26 mouse cellular contexts compared by ENCODE assay signal in genomic region chr2:94983484-94983883, GRCm38 (mm10).
A peak's percentile ranks its signal among the peaks of the same experiment; 100 is the strongest.
DNase-seq lines count a peak whose midpoint lies in the region; ATAC-seq lines count a peak whose summit lies in the region.
"Had no signal": no experiment of that assay in that cellular context is flagged by ENCODE, and none has a peak within 500 bp of the region (broad histone marks: within the 10 kb centered on the region; RNA-seq: fewer than 3 reads in every experiment).

No protein-coding gene starts in this region.

- H3K9me3 ChIP-seq in midbrain, embryonic 11.5 days (ENCODE audit: control insufficient read depth, low read length), result no peaks in the 10 kb centered on the region
- H3K9me3 ChIP-seq in midbrain, embryonic 10.5 days (replicated peaks), result no peaks in the 10 kb centered on the region
- no peaks in the 10 kb centered on the region for H3K9me3 ChIP-seq in midbrain, embryonic 12.5 days
- no peaks in the 10 kb centered on the region for H3K9me3 ChIP-seq in midbrain, embryonic 15.5 days
- H3K9me3 ChIP-seq: embryonic facial prominence, embryonic 15.5 days; forebrain, embryonic 12.5 days; hindbrain, embryonic 12.5 days; hindbrain, embryonic 15.5 days had no signal

- WGBS in midbrain, embryonic 11.5 days, result 77% methylated on average over 4 of the region's 4 CpGs
- WGBS in midbrain, embryonic 10.5 days, result 93% methylated on average over 4 of the region's 4 CpGs
- 68% methylated on average over 4 of the region's 4 CpGs for WGBS in midbrain, embryonic 12.5 days
- WGBS in midbrain, embryonic 15.5 days, result 51% methylated on average over 4 of the region's 4 CpGs

- H3K36me3 ChIP-seq in midbrain, embryonic 11.5 days (ENCODE audit: control insufficient read depth, insufficient read depth, low read length), result no peaks in the 10 kb centered on the region
- H3K36me3 ChIP-seq in midbrain, embryonic 10.5 days, result no peaks in the 10 kb centered on the region
- no peaks in the 10 kb centered on the region for H3K36me3 ChIP-seq in midbrain, embryonic 12.5 days
- no peaks in the 10 kb centered on the region for H3K36me3 ChIP-seq in midbrain, embryonic 15.5 days (replicated peaks)
- H3K36me3 ChIP-seq: embryonic facial prominence, embryonic 15.5 days; forebrain, embryonic 12.5 days; G1E; hindbrain, embryonic 12.5 days; hindbrain, embryonic 15.5 days had no signal

- ATAC-seq in midbrain, embryonic 11.5 days (ENCODE audit: low FRiP score), result 0 out of 2 replicates have a peak, but pooled peaks have one; percentile 38
- 0 out of 2 replicates have a peak, but pooled peaks have one; percentile 30 for ATAC-seq in midbrain, embryonic 12.5 days (ENCODE audit: low FRiP score, low read depth)
- ATAC-seq in midbrain, embryonic 15.5 days (replicated peaks), result peak; percentile 79
- ATAC-seq: forebrain, embryonic 16.5 days; Patski had no signal

- no peaks in the 10 kb centered on the region for H3K4me1 ChIP-seq in midbrain, embryonic 11.5 days (ENCODE audit: control insufficient read depth, insufficient read depth, low read length)
- H3K4me1 ChIP-seq in midbrain, embryonic 10.5 days, result no peaks in the 10 kb centered on the region
- no peaks in the 10 kb centered on the region for H3K4me1 ChIP-seq in midbrain, embryonic 12.5 days
- H3K4me1 ChIP-seq in midbrain, embryonic 15.5 days, result no peaks in the 10 kb centered on the region
- H3K4me1 ChIP-seq: embryonic facial prominence, embryonic 15.5 days; forebrain, embryonic 12.5 days; hindbrain, embryonic 12.5 days; hindbrain, embryonic 15.5 days had no signal

- no peak for DNase-seq in midbrain, embryonic 11.5 days (ENCODE audit: low spot score, missing footprints)
- no peak for DNase-seq in midbrain, embryonic 10.5 days (ENCODE audit: low spot score)
- no peak for DNase-seq in layer of hippocampus, postnatal 25 days (ENCODE audit: extremely low spot score in 1 of 2, low spot score in 1 of 2)
- no peak for DNase-seq in layer of hippocampus, adult 8-10 months (ENCODE audit: low spot score in 2 of 2)
- DNase-seq in right cerebral cortex, adult 2 months (ENCODE audit: low spot score in 2 of 2), result no peak
- DNase-seq: adrenal gland, postnatal 10 days; adrenal gland, postnatal 36 days; B cell, adult 2 months; cerebellum, adult 11 months; cerebellum, adult 2 months; cerebellum, adult 9-11 months; cerebellum, postnatal 25 days; gastrocnemius, postnatal 10 days; heart, adult 11 months had no signal

- H3K4me2 ChIP-seq in midbrain, embryonic 11.5 days, result no peak overlapping the region
- H3K4me2 ChIP-seq in midbrain, embryonic 12.5 days (replicated peaks), result no peak overlapping the region
- no peak overlapping the region for H3K4me2 ChIP-seq in midbrain, embryonic 15.5 days
- H3K4me2 ChIP-seq: embryonic facial prominence, embryonic 15.5 days; forebrain, embryonic 12.5 days; heart, embryonic 11.5 days; hindbrain, embryonic 12.5 days; hindbrain, embryonic 15.5 days had no signal

- no peak overlapping the region for H3K9ac ChIP-seq in midbrain, embryonic 11.5 days (ENCODE audit: low read length)
- H3K9ac ChIP-seq in midbrain, embryonic 12.5 days (replicated peaks), result no peak overlapping the region
- H3K9ac ChIP-seq in midbrain, embryonic 15.5 days, result no peak overlapping the region
- H3K9ac ChIP-seq: embryonic facial prominence, embryonic 15.5 days; forebrain, embryonic 12.5 days; hindbrain, embryonic 12.5 days; hindbrain, embryonic 15.5 days had no signal

- H3K27me3 ChIP-seq in midbrain, embryonic 11.5 days (ENCODE audit: control insufficient read depth, insufficient read depth, low read length), result no peaks in the 10 kb centered on the region
- no peaks in the 10 kb centered on the region for H3K27me3 ChIP-seq in midbrain, embryonic 10.5 days (ENCODE audit: low read depth, poor library complexity, severe bottlenecking)
- H3K27me3 ChIP-seq in midbrain, embryonic 12.5 days, result no peaks in the 10 kb centered on the region
- H3K27me3 ChIP-seq in midbrain, embryonic 15.5 days (replicated peaks), result no peaks in the 10 kb centered on the region
- H3K27me3 ChIP-seq: CH12.LX; embryonic facial prominence, embryonic 15.5 days; forebrain, embryonic 12.5 days; hindbrain, embryonic 12.5 days; hindbrain, embryonic 15.5 days; Patski had no signal

- H3K27ac ChIP-seq in midbrain, embryonic 11.5 days (ENCODE audit: low read depth, low read length), result no peak overlapping the region
- no peak overlapping the region for H3K27ac ChIP-seq in midbrain, embryonic 10.5 days (replicated peaks)
- no peak overlapping the region for H3K27ac ChIP-seq in midbrain, embryonic 12.5 days (replicated peaks)
- H3K27ac ChIP-seq in midbrain, embryonic 15.5 days, result no peak overlapping the region
- H3K27ac ChIP-seq: embryonic facial prominence, embryonic 15.5 days; forebrain, embryonic 12.5 days; hindbrain, embryonic 12.5 days; hindbrain, embryonic 15.5 days had no signal

- H3K4me3 ChIP-seq in midbrain, embryonic 11.5 days (ENCODE audit: low read depth, low read length), result no peak overlapping the region
- H3K4me3 ChIP-seq in midbrain, embryonic 10.5 days, result no peak overlapping the region
- no peak overlapping the region for H3K4me3 ChIP-seq in midbrain, embryonic 12.5 days
- H3K4me3 ChIP-seq in midbrain, embryonic 15.5 days, result no peak overlapping the region
- H3K4me3 ChIP-seq: embryonic facial prominence, embryonic 15.5 days; erythroblast, embryonic 14.5 days; forebrain, embryonic 12.5 days; hindbrain, embryonic 12.5 days; hindbrain, embryonic 15.5 days had no signal
